Mouse (Mus musculus) testis, postnatal 10 days (tissue): ENCODE measurements at regions not wholly inside any gene's neighbourhood (a gene's known extent, or its start where the extent isn't known, plus 50 kb on each side); places are given as distances from the start of the nearest gene placed in this dataset.
A peak's percentile ranks its signal among the peaks of the same experiment; 100 is the strongest.

Experiments used
- DNase-seq: peaks from one replicate; pipeline ENCODE4 v3.0.0; 2021; ENCODE audit warnings: low spot score

DNA sequence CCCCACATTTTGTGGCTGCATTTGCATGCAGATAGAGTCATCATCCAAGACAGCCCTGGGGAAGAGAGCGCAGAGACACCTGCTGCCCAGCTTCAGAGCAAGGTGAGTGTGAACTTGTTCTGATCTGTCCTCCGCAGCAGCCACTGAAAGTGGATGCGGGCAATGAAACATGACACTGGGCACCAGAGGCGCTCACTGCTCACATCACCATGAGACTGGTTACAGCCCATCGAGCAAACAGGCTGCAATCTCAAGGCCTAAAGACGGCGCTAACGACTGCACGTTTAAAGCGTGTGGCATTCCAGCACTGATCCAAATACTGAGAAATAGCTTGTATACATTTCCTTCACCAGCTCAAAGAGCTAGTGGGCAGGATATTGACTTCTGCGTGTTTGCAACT is 65.8 kb downstream of the Barhl2 start:
- DNase-seq: no peak

GRCm38 (mm10) chr5:106386621-106387020 is 71.3 kb downstream of the Barhl2 start:
- DNase-seq: no peak

- no peak for DNase-seq
Observed at GRCm38 (mm10) chr5:106385838-106386237, 72.1 kb downstream of the Barhl2 start.

DNA sequence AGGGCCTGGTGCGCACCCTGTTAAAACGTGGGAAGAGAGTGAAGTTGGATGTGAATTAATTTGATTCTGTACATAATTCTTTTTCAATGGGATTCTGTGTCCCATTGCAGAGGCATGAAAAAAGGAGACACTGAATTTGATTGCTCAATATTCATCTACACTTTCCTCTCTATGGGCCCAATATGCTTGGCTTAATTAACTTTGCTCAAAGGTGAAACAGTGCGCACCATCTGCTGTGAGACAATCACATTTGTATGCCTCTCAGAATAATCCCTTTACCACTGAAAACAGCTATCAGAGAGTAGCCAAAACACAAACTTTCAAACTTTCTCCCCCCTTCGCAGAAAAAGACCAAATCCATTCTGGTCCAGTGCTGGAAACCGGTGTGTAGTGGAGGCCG is 72.7 kb downstream of the Barhl2 start:
- no peak for DNase-seq

- DNase-seq: no peak
Observed at GRCm38 (mm10) chr5:106384138-106384770, 73.7 kb downstream of the Barhl2 start.

DNA sequence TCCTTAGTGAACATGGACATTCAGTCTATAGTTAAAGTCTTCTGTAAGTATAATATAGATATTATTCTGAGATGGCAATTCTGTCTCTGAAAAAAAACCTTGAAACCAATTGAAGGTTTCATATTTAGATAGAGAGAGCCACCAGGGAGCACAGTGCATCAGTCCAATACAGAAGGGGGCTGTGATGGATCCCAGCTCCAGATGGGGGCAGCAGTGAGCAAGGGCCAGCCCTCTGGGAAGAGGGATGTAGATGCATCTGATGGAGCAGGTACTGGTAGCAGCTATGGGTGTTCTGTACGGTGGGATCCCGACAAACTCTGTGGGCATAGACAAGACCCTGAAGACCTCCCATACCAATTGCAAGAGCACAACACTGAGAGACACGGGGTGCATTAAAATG is 76.0 kb downstream of the Barhl2 start:
- peak; percentile 49 for DNase-seq

- no peak for DNase-seq
Observed at GRCm38 (mm10) chr5:106380631-106381285, 77.2 kb downstream of the Barhl2 start.

DNA sequence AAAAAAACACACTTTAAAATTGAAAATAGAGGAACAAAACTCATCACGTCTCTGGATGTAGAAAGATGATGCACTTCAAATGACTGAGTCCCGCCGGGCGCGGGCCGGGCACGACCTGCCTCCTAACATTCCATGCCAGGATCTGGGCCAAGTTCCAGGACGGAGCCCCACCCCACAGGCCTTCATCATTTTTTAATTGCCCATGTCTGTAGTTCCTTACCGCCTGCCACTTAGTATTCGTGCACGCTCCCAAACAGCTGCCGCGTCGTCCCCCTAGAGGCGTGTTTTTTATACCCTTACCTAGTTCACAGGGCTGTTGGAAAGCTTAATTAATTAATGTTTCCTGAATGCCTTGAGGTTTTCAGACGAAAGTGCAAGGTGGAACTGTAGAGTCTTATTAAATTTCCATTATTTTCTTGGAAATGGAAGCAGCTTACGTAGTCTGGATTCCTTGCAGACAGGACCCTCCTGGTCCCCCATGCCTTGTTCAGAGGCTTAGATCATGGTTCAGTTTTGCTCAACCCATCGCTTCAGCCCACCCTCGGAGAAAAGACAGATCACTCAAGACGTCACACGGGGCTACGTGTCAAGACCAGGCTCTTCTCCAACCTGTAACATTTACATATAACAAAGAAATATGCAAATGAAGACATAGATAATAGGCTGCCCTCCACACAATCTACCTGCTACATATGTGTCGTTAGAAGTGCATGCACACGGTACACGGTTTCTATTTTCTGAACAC is 81.0 kb downstream of the Barhl2 start:
- no peak for DNase-seq

GRCm38 (mm10) chr5:106367831-106368230 is 90.1 kb downstream of the Barhl2 start:
- no peak for DNase-seq

DNA sequence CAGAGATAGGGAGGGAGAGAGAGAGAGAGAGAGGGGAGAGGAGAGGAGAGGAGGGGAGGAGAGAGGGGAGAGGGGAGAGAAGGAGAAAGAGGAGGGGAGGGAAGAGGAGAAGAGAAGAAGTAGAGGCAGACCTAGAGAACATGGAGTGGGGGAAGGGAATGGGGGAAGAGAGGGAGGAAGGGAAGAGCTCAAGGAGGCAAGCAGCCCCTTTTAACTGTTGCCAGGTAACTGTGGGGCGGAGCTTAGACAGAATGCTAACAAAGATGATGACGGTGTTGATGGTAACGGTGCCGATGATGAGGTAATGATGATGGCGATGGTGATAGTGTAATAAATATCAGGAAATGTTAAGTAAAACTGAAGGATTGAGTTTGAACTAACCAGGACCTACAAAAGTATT is 90.7 kb downstream of the Barhl2 start:
- DNase-seq: no peak

DNA sequence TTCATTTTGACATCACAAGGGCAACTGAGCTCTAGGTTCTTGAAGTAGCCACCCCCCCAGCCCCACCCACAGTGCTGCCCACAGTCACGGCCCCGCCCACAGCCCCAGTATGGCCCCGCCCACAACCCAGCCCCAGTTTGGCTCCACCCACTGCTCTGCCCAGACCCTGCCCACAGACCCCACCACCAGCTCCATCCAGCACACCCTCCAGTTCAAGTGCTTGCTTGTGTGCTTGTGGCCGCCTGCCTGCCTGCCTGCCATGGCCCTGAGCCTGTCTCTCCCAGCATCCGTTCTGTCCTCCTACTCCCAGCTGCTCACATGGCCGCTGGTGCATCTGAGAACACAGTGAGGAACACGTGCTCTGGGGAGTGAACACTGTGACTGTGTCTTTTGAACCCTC is 92.0 kb downstream of the Barhl2 start:
- DNase-seq: peak; percentile 55

DNA sequence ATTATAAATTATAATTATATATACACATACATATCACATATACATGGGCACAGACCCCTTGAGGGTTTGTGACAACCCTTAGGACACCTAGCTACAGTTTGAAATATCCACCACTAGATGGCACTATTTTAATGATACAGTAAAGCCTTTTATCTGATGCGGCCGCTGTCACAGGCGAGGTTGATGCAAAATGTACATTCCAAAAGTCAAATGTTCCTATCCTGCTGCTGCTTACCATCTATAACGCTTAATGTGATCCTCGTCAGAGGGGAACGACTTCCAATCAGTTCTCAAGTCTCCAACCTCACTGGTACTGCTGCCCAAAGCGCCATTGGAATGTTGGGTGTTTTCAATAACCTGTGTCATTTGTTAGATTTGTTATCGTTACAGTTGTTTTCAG is 92.9 kb downstream of the Barhl2 start:
- no peak for DNase-seq

DNA sequence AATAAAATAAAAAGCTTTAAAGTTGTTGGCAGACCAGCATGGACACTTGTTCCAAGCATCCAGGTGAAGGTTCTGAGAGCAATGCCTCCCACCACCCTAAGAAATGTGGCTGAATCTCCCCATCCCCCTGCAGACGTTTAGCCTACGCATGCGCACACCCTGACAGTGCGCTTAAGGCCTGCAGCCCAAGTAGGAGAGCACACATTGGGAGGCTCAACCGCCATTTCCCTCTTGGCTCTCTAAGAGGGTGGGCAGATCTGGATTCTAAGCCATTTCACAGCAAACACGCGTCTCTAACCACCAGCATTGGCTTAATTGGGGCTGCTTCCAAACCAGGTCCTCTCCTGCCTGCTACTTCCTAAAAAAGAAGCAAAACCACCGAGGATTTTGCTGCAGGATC is 106.6 kb downstream of the Barhl2 start:
- DNase-seq: no peak

- no peak for DNase-seq
Observed at GRCm38 (mm10) chr5:106349851-106350515, 108.0 kb downstream of the Barhl2 start.

- DNase-seq: no peak
Observed at GRCm38 (mm10) chr5:106344308-106344707, 113.7 kb downstream of the Barhl2 start.

- DNase-seq: no peak
Observed at GRCm38 (mm10) chr5:106343601-106344000, 114.4 kb downstream of the Barhl2 start.

- DNase-seq: no peak
Observed at GRCm38 (mm10) chr5:106341361-106341760, 116.6 kb downstream of the Barhl2 start.

- no peak for DNase-seq
Observed at GRCm38 (mm10) chr5:106335639-106336038, 122.3 kb downstream of the Barhl2 start.

DNA sequence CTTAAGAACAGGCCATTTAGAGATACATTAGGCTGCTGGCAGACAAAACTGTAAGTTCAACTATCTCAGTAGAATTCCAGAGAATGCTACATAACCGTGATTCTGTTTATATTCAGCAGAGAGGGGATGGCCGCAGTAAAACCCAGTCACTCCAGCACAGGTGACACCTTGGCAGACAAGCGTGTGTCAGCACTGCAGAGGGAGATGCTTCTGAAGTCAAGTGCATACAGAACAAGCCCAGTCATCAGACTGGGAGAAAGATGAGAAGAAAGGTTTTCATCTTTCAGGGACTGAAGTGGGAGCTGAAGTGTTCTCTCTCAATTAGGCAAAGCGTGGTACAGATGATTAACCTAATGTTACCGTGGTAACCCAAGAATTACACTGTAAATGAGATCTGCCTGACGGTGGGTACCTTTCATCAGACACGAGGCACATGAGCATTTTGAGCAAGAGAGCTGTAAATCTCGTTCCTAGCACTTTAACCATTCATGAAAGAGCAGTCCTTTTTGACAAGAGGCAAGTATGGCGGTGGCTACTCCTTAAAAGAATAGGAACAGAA is 130.3 kb downstream of the Barhl2 start:
- no peak for DNase-seq

DNA sequence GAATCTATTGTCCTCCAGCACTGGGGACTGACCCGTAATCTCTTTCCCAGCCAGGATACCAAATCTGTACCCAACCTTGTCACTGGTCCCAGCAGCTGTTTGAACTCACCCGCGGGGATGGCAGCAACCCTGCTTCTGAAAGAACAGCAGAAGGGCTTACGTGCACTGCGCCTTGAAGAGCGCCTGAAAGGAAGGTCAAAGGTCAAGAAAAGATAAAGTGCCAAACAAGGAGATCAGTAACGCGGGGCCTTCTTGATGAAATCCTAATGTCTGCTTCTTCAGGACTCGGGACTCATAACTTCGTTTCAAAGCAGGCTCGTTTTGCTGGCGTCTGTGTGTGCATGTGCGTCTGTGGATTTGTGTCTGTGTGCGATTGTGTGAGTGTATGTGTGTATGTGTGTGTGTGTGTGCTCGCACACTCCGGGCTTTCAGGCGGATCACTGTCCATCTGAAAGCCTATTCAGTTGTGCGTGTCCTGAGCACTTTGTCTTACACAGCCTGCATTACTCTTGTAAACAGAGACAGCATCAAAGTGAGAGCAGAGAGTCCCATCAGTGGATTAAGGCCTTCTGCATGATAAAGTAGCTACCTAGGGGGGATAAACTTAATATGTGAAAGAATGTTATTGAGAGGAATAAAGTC is 135.3 kb downstream of the Barhl2 start:
- DNase-seq: no peak

- no peak for DNase-seq
Observed at GRCm38 (mm10) chr5:106321426-106321825, 136.5 kb downstream of the Barhl2 start.

DNA sequence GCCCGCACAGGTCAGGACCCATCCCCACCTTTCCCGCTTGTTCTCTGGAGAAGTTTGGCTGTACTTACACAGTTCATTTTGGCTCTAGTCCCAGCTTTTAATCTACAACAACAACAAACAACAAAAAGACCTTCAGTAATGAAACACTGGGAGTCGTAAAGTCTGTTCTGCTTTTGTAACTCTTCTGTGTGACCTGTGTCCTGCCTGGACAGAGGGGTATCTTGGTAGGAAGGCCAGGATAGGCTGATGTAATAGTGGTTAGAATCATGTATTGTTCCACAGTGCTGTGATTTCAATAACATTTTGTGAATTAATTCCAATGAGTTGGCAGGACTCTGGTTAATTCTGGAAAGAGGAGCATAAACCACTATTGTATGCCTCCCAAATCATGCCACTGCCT is 136.9 kb downstream of the Barhl2 start:
- no peak for DNase-seq
